Mouse (Mus musculus): ENCODE measurements at regions not wholly inside any gene's neighbourhood (a gene's known extent, or its start where the extent isn't known, plus 50 kb on each side); places are given as distances from the start of the nearest gene placed in this dataset.

- H3K4me2 ChIP-seq, result no peak overlapping the region
- H3K27me3 ChIP-seq (replicated peaks), result no peaks in the 10 kb centered on the region
- H3K4me3 ChIP-seq, result no peak overlapping the region
- H3K27ac ChIP-seq, result no peak overlapping the region
- no peaks in the 10 kb centered on the region for H3K9me3 ChIP-seq
- WGBS, result 95% methylated on average over 6 of the region's 6 CpGs
- no peak overlapping the region for H3K9ac ChIP-seq
- H3K36me3 ChIP-seq (replicated peaks), result no peaks in the 10 kb centered on the region
- 0 out of 2 replicates have a peak, but pooled peaks cover 3% of the 10 kb centered on the region for H3K4me1 ChIP-seq
- no peak for ATAC-seq (replicated peaks)
Observed at GRCm38 (mm10) chr10:119048643-119049420, 178.8 kb upstream of the Dyrk2 start.

- Histone ChIP-seq H3K9ac (no peak overlapping the region), H3K36me3 (replicated peaks) (no peaks in the 10 kb centered on the region), H3K4me1 (no peaks in the 10 kb centered on the region), H3K27ac (no peak overlapping the region), H3K4me2 (no peak overlapping the region), H3K9me3 (no peaks in the 10 kb centered on the region), H3K27me3 (replicated peaks) (no peaks in the 10 kb centered on the region), H3K4me3 (no peak overlapping the region)
- ATAC-seq (replicated peaks), result no peak
- 92% methylated on average over 13 of the region's 13 CpGs for WGBS
Observed at GRCm38 (mm10) chr10:119045059-119045458, 175.1 kb upstream of the Dyrk2 start.

- Histone ChIP-seq H3K27ac (no peak overlapping the region), H3K9ac (no peak overlapping the region), H3K9me3 (no peaks in the 10 kb centered on the region), H3K4me2 (no peak overlapping the region), H3K4me1 (no peaks in the 10 kb centered on the region), H3K27me3 (replicated peaks) (no peaks in the 10 kb centered on the region), H3K36me3 (replicated peaks) (no peaks in the 10 kb centered on the region), H3K4me3 (no peak overlapping the region)
- WGBS, result 94% methylated on average over 7 of the region's 7 CpGs
- no peak for ATAC-seq (replicated peaks)
Observed at GRCm38 (mm10) chr10:119043069-119043468, 173.1 kb upstream of the Dyrk2 start.

GRCm38 (mm10) chr10:119040205-119040604 is 170.2 kb upstream of the Dyrk2 start:
- WGBS, result 17% methylated on average over 4 of the region's 4 CpGs

GRCm38 (mm10) chr10:119039732-119040131 is 169.7 kb upstream of the Dyrk2 start:
- Histone ChIP-seq H3K27ac (no peak overlapping the region), H3K4me3 (no peak overlapping the region), H3K4me2 (no peak overlapping the region), H3K36me3 (replicated peaks) (no peaks in the 10 kb centered on the region), H3K9me3 (no peaks in the 10 kb centered on the region), H3K27me3 (replicated peaks) (no peaks in the 10 kb centered on the region), H3K9ac (no peak overlapping the region), H3K4me1 (no peaks in the 10 kb centered on the region)
- WGBS, result 60% methylated on average over 3 of the region's 3 CpGs
- no peak for ATAC-seq (replicated peaks)

More at GRCm38 (mm10) chr10:119040205-119040604, 170.2 kb upstream of the Dyrk2 start:
- H3K4me2 ChIP-seq, result no peak overlapping the region
- no peak overlapping the region for H3K27ac ChIP-seq
- no peak overlapping the region for H3K4me3 ChIP-seq
- H3K9me3 ChIP-seq, result no peaks in the 10 kb centered on the region
- ATAC-seq (replicated peaks), result no peak
- H3K9ac ChIP-seq, result no peak overlapping the region
- H3K36me3 ChIP-seq (replicated peaks), result no peaks in the 10 kb centered on the region
- no peaks in the 10 kb centered on the region for H3K4me1 ChIP-seq
- H3K27me3 ChIP-seq (replicated peaks), result no peaks in the 10 kb centered on the region

GRCm38 (mm10) chr10:119038991-119039390 is 169.0 kb upstream of the Dyrk2 start:
- 89% methylated on average over 6 of the region's 6 CpGs for WGBS

GRCm38 (mm10) chr10:119037781-119038180 is 167.8 kb upstream of the Dyrk2 start:
- H3K9me3 ChIP-seq, result no peaks in the 10 kb centered on the region
- no peak for ATAC-seq (replicated peaks)
- H3K4me3 ChIP-seq, result no peak overlapping the region
- H3K9ac ChIP-seq, result no peak overlapping the region
- no peak overlapping the region for H3K27ac ChIP-seq
- whole genome bisulfite sequencing, result 96% methylated on average over 8 of the region's 8 CpGs
- H3K36me3 ChIP-seq (replicated peaks), result no peaks in the 10 kb centered on the region
- H3K27me3 ChIP-seq (replicated peaks), result no peaks in the 10 kb centered on the region
- no peak overlapping the region for H3K4me2 ChIP-seq
- no peaks in the 10 kb centered on the region for H3K4me1 ChIP-seq

More at GRCm38 (mm10) chr10:119038991-119039390, 169.0 kb upstream of the Dyrk2 start:
- Histone ChIP-seq H3K27ac (no peak overlapping the region), H3K9me3 (no peaks in the 10 kb centered on the region), H3K27me3 (replicated peaks) (no peaks in the 10 kb centered on the region), H3K4me3 (no peak overlapping the region), H3K9ac (no peak overlapping the region), H3K36me3 (replicated peaks) (no peaks in the 10 kb centered on the region), H3K4me2 (no peak overlapping the region), H3K4me1 (no peaks in the 10 kb centered on the region)
- ATAC-seq (replicated peaks), result no peak

- H3K4me2 ChIP-seq, result no peak overlapping the region
- no peak for ATAC-seq (replicated peaks)
Observed at GRCm38 (mm10) chr10:119035863-119036262, 165.9 kb upstream of the Dyrk2 start.

GRCm38 (mm10) chr10:119034396-119034795 is 164.4 kb upstream of the Dyrk2 start:
- no peak overlapping the region for H3K4me3 ChIP-seq
- no peaks in the 10 kb centered on the region for H3K27me3 ChIP-seq (replicated peaks)
- no peaks in the 10 kb centered on the region for H3K36me3 ChIP-seq (replicated peaks)
- H3K9me3 ChIP-seq, result no peaks in the 10 kb centered on the region
- H3K9ac ChIP-seq, result no peak overlapping the region
- no peaks in the 10 kb centered on the region for H3K4me1 ChIP-seq
- 78% methylated on average over 4 of the region's 4 CpGs for WGBS
- H3K4me2 ChIP-seq, result no peak overlapping the region
- no peak for ATAC-seq (replicated peaks)
- H3K27ac ChIP-seq, result no peak overlapping the region

More at GRCm38 (mm10) chr10:119035863-119036262, 165.9 kb upstream of the Dyrk2 start:
- no peak overlapping the region for H3K9ac ChIP-seq
- WGBS, result 87% methylated on average over 5 of the region's 5 CpGs
- H3K4me1 ChIP-seq, result no peaks in the 10 kb centered on the region
- H3K9me3 ChIP-seq, result no peaks in the 10 kb centered on the region
- no peaks in the 10 kb centered on the region for H3K27me3 ChIP-seq (replicated peaks)
- H3K36me3 ChIP-seq (replicated peaks), result no peaks in the 10 kb centered on the region
- no peak overlapping the region for H3K27ac ChIP-seq
- no peak overlapping the region for H3K4me3 ChIP-seq

GRCm38 (mm10) chr10:119031282-119032275 is 161.6 kb upstream of the Dyrk2 start:
- Histone ChIP-seq H3K4me1 (no peaks in the 10 kb centered on the region; the same call in 1 of the 2 replicates), H3K36me3 (replicated peaks) (no peaks in the 10 kb centered on the region), H3K4me3 (no peak overlapping the region), H3K4me2 (no peak overlapping the region), H3K9me3 (no peaks in the 10 kb centered on the region), H3K9ac (no peak overlapping the region), H3K27ac (no peak overlapping the region), H3K27me3 (replicated peaks) (no peaks in the 10 kb centered on the region)
- 89% methylated on average over 16 of the region's 16 CpGs for WGBS
- ATAC-seq (replicated peaks), result no peak

- H3K27ac ChIP-seq, result no peak overlapping the region
Observed at GRCm38 (mm10) chr10:119028480-119029137, 158.6 kb upstream of the Dyrk2 start.

More at GRCm38 (mm10) chr10:119028480-119029137, 158.6 kb upstream of the Dyrk2 start:
- H3K4me2 ChIP-seq, result no peak overlapping the region
- H3K9ac ChIP-seq, result no peak overlapping the region
- H3K27me3 ChIP-seq (replicated peaks), result no peaks in the 10 kb centered on the region
- no peak overlapping the region for H3K4me3 ChIP-seq
- no peak for ATAC-seq (replicated peaks)
- H3K4me1 ChIP-seq, result no peaks in the 10 kb centered on the region; the same call in 1 of the 2 replicates
- H3K36me3 ChIP-seq (replicated peaks), result no peaks in the 10 kb centered on the region
- WGBS, result 73% methylated on average over 3 of the region's 3 CpGs
- no peaks in the 10 kb centered on the region for H3K9me3 ChIP-seq

Measured in midbrain, embryonic 15.5 days (tissue).